Mouse (Mus musculus): ENCODE measurements at regions not wholly inside any gene's neighbourhood (a gene's known extent, or its start where the extent isn't known, plus 50 kb on each side); places are given as distances from the start of the nearest gene placed in this dataset.

DNA sequence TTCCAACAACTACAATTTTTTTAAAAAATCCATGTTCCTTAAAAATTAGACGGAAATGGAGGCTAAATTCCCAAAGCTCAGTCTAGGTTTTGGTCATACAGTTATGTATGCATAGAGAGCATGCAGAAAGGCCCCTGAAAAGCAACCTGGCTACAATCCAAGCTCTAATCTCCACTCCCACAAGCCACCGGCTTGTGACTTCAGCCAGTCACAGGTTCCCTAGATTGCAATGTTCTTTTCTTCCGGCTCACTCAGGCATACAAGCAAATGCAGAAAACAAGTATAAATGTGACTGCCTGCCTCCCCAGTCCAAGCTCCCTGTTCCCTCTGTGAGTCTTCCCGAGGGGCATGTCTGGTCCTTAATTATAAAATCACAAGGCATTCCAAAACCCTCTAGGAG is 171.2 kb upstream of the Pou3f3 start:
- Histone ChIP-seq H3K36me3 (ENCODE audit: control insufficient read depth, insufficient read depth, low read length) (no peaks in the 10 kb centered on the region), H3K27ac (ENCODE audit: low read length) (no peak overlapping the region), H3K9ac (ENCODE audit: low read length) (no peak overlapping the region), H3K27me3 (ENCODE audit: control insufficient read depth, insufficient read depth, low read length) (no peaks in the 10 kb centered on the region), H3K9me3 (replicated peaks; ENCODE audit: control insufficient read depth, low read length) (no peaks in the 10 kb centered on the region), H3K4me2 (ENCODE audit: low read depth, low read length) (no peak overlapping the region), H3K4me1 (ENCODE audit: control insufficient read depth, insufficient read depth, low read length) (no peaks in the 10 kb centered on the region), H3K4me3 (replicated peaks; ENCODE audit: low read length) (no peak overlapping the region)
- WGBS, result 62% methylated on average over 4 of the region's 4 CpGs
- no peak for ATAC-seq (ENCODE audit: insufficient read depth, low FRiP score)

DNA sequence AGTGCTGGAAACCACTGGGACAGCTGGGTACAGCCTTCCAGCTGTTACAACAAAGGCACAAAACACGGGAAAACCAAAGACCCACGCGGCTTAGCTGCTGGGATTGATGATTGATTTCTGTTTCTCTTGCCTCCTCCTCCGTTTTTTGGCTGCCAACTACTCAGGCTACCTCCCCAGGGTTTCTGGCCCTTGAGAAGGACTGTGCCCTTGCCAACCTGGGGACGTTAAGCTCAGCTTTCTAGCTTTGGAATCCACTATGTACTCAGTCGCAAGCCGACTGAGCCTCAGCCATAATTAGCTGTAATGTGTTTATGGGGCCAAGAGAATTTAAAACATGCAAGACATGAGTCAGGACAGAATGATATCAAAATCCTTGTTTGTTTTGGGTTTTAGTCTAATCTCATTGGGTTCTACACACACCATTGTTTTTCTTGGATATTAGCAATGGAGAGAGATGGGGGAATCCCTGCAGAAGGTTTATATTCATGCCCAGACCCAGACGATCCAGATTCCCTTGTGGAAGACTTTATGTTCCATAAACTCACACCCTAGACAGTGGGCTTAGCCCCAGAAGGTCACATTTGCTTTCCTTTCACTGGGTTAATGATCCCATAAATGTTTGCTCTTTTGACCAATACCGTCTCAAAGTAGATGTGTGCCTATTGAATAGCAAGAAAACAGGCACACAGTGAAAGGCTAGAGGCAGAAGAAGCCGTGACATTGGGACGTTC is 167.7 kb upstream of the Pou3f3 start:
- H3K4me3 ChIP-seq (replicated peaks; ENCODE audit: low read length), result no peak overlapping the region
- no peaks in the 10 kb centered on the region for H3K36me3 ChIP-seq (ENCODE audit: control insufficient read depth, insufficient read depth, low read length)
- 51% methylated on average over 11 of the region's 11 CpGs for WGBS
- no peak overlapping the region for H3K27ac ChIP-seq (ENCODE audit: low read length)
- no peaks in the 10 kb centered on the region for H3K27me3 ChIP-seq (ENCODE audit: control insufficient read depth, insufficient read depth, low read length)
- no peak overlapping the region for H3K4me2 ChIP-seq (ENCODE audit: low read depth, low read length)
- H3K9me3 ChIP-seq (replicated peaks; ENCODE audit: control insufficient read depth, low read length), result no peaks in the 10 kb centered on the region
- H3K9ac ChIP-seq (ENCODE audit: low read length), result no peak overlapping the region
- no peaks in the 10 kb centered on the region for H3K4me1 ChIP-seq (ENCODE audit: control insufficient read depth, insufficient read depth, low read length)
- ATAC-seq (ENCODE audit: insufficient read depth, low FRiP score), result no peak

DNA sequence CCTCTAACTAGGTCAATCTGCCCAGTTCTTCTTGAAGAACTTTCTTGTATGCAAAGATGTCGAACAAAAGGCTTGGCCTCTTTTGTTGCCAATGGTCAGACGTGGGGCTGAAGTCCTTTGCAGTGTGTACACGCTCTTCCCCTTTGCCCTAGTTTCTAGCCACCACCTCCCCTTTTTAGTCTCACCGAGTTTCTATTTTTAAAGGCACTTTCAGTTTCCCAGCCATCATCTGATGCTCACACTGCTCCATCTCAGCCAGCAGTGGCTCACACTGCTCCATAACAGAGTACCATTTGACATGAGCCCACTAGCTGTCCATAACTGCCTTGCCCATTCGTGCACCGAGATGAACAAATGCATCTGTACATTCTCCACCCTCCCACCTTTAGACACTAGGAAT is 162.7 kb upstream of the Pou3f3 start:
- WGBS, result 73% methylated on average over 6 of the region's 6 CpGs
- no peak overlapping the region for H3K27ac ChIP-seq (ENCODE audit: low read length)
- no peaks in the 10 kb centered on the region for H3K27me3 ChIP-seq (ENCODE audit: control insufficient read depth, insufficient read depth, low read length)
- H3K4me1 ChIP-seq (ENCODE audit: control insufficient read depth, insufficient read depth, low read length), result no peaks in the 10 kb centered on the region
- H3K36me3 ChIP-seq (ENCODE audit: control insufficient read depth, insufficient read depth, low read length), result no peaks in the 10 kb centered on the region
- H3K4me3 ChIP-seq (replicated peaks; ENCODE audit: low read length), result no peak overlapping the region
- no peak overlapping the region for H3K4me2 ChIP-seq (ENCODE audit: low read depth, low read length)
- no peaks in the 10 kb centered on the region for H3K9me3 ChIP-seq (replicated peaks; ENCODE audit: control insufficient read depth, low read length)
- H3K9ac ChIP-seq (ENCODE audit: low read length), result no peak overlapping the region
- no peak for ATAC-seq (ENCODE audit: insufficient read depth, low FRiP score)

DNA sequence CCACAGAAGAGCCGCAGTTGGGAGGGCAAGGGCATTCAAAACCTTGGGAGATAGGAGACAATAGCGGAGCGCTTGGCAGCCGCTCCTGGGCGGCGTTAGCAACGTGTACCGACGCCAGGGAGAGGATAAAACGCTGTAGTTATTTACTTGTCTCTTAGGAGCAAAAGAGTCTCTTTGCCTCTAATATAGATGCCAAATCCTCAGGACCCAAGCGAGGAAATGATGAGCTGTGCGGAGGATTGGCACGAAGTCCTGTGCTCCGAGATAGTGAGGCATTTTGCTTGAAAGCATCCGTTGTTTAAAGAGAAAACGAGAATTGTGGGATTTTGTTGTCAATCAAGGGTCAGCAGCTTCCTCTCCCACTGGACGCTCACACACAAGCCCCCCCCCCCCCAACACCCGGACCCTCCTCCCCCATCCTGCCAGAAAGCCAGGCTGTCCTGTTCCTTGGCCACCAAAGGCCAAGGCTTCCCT is 156.5 kb upstream of the Pou3f3 start:
- no peak overlapping the region for H3K27ac ChIP-seq (ENCODE audit: low read length)
- 0 out of 2 replicates have a peak overlapping the region, but pooled peaks have one; percentile 6 for H3K4me2 ChIP-seq (ENCODE audit: low read depth, low read length)
- 48% methylated on average over 18 of the region's 18 CpGs for WGBS
- H3K9ac ChIP-seq (ENCODE audit: low read length), result no peak overlapping the region
- H3K36me3 ChIP-seq (ENCODE audit: control insufficient read depth, insufficient read depth, low read length), result no peaks in the 10 kb centered on the region
- H3K4me3 ChIP-seq (replicated peaks; ENCODE audit: low read length), result no peak overlapping the region
- no peaks in the 10 kb centered on the region for H3K4me1 ChIP-seq (ENCODE audit: control insufficient read depth, insufficient read depth, low read length)
- ATAC-seq (ENCODE audit: insufficient read depth, low FRiP score), result no peak
- H3K9me3 ChIP-seq (replicated peaks; ENCODE audit: control insufficient read depth, low read length), result no peaks in the 10 kb centered on the region
- no peaks in the 10 kb centered on the region; the same call in 1 of the 2 replicates for H3K27me3 ChIP-seq (ENCODE audit: control insufficient read depth, insufficient read depth, low read length)

DNA sequence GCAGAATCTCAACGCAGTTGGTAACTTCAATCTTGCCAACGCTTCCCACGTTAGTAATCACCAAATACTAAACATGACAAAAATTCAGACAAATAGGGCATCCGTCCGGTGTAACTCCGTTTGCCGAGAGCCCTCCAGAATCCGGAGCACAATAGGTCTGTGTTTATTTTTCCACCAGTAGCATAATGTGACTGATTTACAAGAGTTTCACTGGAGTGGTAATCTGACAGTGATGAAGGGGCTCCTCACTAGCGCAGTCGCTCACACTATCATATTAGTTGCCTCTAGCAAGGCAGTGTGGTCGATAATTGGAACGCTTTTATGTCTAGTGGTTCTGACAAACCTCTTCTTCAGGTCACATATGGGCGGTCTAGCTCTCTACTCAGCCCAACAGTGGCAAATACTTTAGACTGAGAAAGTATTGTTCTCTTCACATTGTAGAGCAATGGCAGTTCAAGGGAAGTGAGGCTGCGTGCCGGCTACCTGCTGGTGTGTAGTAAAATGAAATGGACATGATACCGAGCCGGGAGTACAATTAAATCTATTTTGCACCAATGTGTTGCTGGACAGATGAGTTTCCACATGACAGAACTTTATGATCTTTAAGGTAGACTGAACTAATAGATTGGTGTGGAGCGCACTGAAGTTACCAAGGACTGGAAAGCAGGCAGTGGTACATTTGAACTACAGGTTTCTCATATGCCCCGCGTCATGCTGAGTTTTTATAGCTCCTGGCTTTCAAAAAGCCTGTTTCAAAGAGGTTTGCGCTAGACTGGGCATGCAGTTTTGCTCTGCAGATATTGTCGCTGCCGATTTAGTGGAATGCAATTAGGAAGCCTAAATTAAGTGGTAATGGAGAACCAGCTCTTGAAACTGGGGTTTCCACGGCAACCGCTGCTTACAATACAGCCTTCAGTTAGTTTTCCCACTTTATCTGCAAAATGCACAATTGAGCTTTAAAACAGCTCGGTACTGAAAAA is 155.7 kb upstream of the Pou3f3 start:
- 49% methylated on average over 26 of the region's 26 CpGs for WGBS
- no peaks in the 10 kb centered on the region for H3K9me3 ChIP-seq (replicated peaks; ENCODE audit: control insufficient read depth, low read length)
- H3K4me1 ChIP-seq (ENCODE audit: control insufficient read depth, insufficient read depth, low read length), result no peaks in the 10 kb centered on the region
- no peak overlapping the region for H3K9ac ChIP-seq (ENCODE audit: low read length)
- H3K27ac ChIP-seq (ENCODE audit: low read length), result no peak overlapping the region
- no peak for ATAC-seq (ENCODE audit: insufficient read depth, low FRiP score)
- H3K36me3 ChIP-seq (ENCODE audit: control insufficient read depth, insufficient read depth, low read length), result no peaks in the 10 kb centered on the region
- no peaks in the 10 kb centered on the region; the same call in 1 of the 2 replicates for H3K27me3 ChIP-seq (ENCODE audit: control insufficient read depth, insufficient read depth, low read length)
- H3K4me3 ChIP-seq (replicated peaks; ENCODE audit: low read length), result no peak overlapping the region
- no peak overlapping the region for H3K4me2 ChIP-seq (ENCODE audit: low read depth, low read length)

DNA sequence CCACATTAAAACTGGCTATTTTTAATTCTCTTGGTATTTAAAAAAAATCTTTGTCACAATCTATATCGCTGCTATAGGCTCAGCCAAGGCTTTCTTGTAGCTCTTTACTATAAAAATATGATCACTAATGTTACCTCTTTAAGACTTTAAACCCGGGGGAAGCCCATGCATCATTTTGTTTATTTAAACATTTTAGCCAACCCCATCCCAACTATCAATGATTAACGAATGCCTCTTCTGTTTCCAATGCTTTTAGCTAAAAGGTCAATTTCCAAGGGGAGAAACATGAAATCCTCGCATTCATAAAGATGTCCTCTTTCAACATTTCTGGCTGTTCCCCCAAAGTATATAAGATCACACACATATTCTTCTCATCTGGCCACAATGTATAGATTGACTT is 153.6 kb upstream of the Pou3f3 start:
- no peaks in the 10 kb centered on the region; the same call in 1 of the 2 replicates for H3K27me3 ChIP-seq (ENCODE audit: control insufficient read depth, insufficient read depth, low read length)
- no peaks in the 10 kb centered on the region for H3K4me1 ChIP-seq (ENCODE audit: control insufficient read depth, insufficient read depth, low read length)
- H3K4me2 ChIP-seq (ENCODE audit: low read depth, low read length), result no peak overlapping the region
- no peak overlapping the region for H3K4me3 ChIP-seq (replicated peaks; ENCODE audit: low read length)
- H3K36me3 ChIP-seq (ENCODE audit: control insufficient read depth, insufficient read depth, low read length), result no peaks in the 10 kb centered on the region
- H3K27ac ChIP-seq (ENCODE audit: low read length), result no peak overlapping the region
- no peaks in the 10 kb centered on the region for H3K9me3 ChIP-seq (replicated peaks; ENCODE audit: control insufficient read depth, low read length)
- ATAC-seq (ENCODE audit: insufficient read depth, low FRiP score), result no peak
- H3K9ac ChIP-seq (ENCODE audit: low read length), result no peak overlapping the region
- WGBS, result 37% methylated on average over 4 of the region's 4 CpGs

DNA sequence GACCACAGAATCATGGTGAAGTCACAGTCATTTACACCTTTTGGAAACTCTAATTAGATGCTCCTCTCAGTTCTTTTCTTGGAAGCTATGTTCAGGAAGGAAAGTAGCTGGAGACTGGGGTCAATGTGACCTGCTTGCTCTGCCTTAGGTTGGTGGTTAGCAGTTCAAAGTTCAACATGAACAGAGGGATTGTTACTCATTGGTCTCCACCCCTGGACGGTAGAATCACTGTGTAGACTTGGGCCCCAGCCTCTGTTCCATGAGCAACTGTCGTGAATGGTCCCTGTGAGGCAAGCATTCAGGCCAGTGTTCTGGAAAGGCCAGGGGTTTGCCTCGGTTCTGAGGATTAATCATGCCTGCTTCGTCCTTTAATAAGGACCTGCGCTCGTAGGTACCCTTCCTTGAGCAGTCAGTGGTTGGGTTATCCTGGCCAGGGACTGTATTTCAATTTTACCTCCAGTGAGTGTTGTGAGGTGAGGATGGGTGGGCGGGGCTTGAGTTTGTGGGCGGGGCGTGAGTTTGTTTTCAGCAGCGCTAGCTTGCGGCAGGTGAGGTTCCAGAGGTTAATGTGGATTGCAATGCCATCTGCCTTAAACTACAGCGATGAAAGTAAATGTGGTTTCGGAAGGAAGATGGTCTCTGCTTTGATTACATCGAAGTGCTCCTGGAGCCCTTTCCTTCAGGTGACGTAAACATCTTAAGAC is 152.6 kb upstream of the Pou3f3 start:
- Histone ChIP-seq H3K27ac (ENCODE audit: low read length) (no peak overlapping the region), H3K9ac (ENCODE audit: low read length) (no peak overlapping the region), H3K9me3 (replicated peaks; ENCODE audit: control insufficient read depth, low read length) (no peaks in the 10 kb centered on the region), H3K36me3 (ENCODE audit: control insufficient read depth, insufficient read depth, low read length) (no peaks in the 10 kb centered on the region), H3K4me2 (ENCODE audit: low read depth, low read length) (no peak overlapping the region), H3K4me1 (ENCODE audit: control insufficient read depth, insufficient read depth, low read length) (no peaks in the 10 kb centered on the region), H3K27me3 (ENCODE audit: control insufficient read depth, insufficient read depth, low read length) (no peaks in the 10 kb centered on the region; the same call in 1 of the 2 replicates), H3K4me3 (replicated peaks; ENCODE audit: low read length) (no peak overlapping the region)
- ATAC-seq (ENCODE audit: insufficient read depth, low FRiP score), result no peak
- WGBS, result 40% methylated on average over 15 of the region's 15 CpGs

DNA sequence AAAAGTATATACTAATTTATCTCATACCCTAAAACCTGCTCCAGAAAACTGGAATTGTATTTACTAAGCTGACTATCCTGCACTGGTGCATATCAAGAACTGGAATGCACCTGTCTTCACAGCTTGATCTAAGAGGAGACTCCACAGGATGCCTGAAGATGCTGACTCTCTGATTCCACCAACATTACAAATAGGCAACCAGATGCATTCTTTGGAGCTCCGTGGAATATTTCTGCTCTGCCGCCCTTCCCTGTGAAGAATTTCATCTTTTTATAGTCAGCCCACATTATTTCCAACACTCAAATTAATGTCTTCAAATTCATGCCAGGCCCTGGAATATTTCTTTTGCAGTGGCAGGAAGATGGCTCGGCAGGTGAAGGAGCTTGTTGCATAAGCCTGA is 148.7 kb upstream of the Pou3f3 start:
- H3K9ac ChIP-seq (ENCODE audit: low read length), result no peak overlapping the region
- WGBS, result 90% methylated on average over 3 of the region's 3 CpGs
- H3K27ac ChIP-seq (ENCODE audit: low read length), result no peak overlapping the region
- no peaks in the 10 kb centered on the region for H3K4me1 ChIP-seq (ENCODE audit: control insufficient read depth, insufficient read depth, low read length)
- H3K27me3 ChIP-seq (ENCODE audit: control insufficient read depth, insufficient read depth, low read length), result no peaks in the 10 kb centered on the region; the same call in 1 of the 2 replicates
- ATAC-seq (ENCODE audit: insufficient read depth, low FRiP score), result no peak
- no peaks in the 10 kb centered on the region for H3K9me3 ChIP-seq (replicated peaks; ENCODE audit: control insufficient read depth, low read length)
- no peak overlapping the region for H3K4me2 ChIP-seq (ENCODE audit: low read depth, low read length)
- no peaks in the 10 kb centered on the region for H3K36me3 ChIP-seq (ENCODE audit: control insufficient read depth, insufficient read depth, low read length)
- H3K4me3 ChIP-seq (replicated peaks; ENCODE audit: low read length), result no peak overlapping the region

Data from stomach, embryonic 16.5 days (tissue).